Mouse (Mus musculus): Measurements from ENCODE around the gene Fgf12. TPM values are rescaled to one million over a fixed set of nuclear protein-coding genes. Genes with fewer than 3 reads are reported as not detected.
A peak's percentile ranks its signal among the peaks of the same experiment; 100 is the strongest.

Fgf12 gene
- total RNA-seq (2015), result not detected in 2 replicates
- not detected in 2 replicates for total RNA-seq (2017)

DNA sequence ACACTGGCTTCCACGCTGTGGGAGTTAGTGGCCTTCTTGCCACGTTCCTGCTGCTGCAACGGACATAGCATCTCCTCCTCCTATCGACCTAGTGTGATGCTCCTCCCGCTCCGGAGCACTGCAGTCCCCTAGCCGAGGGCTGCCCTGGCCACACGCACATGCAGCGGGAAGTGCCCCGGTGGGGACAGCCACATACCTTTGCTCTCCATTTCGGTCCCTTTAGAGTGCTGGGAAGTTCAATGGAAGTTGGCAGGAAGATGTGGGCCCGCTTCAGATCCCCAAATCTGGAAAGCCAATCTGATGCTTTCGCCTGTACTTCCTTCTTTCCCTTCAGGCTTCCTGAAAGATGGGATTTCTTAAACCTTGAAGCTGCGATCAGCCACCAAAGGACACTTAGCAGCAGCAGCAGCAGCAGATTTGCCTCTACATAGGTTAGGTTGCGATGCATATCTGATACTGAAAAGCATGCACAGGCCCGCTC is at the start of gene Fgf12:
Fgf12 (minus strand) TSS at position 431 of the 481 bp plus-strand sequence.
- no peak for ATAC-seq (replicated peaks; ENCODE audit: poor library complexity)

DNA sequence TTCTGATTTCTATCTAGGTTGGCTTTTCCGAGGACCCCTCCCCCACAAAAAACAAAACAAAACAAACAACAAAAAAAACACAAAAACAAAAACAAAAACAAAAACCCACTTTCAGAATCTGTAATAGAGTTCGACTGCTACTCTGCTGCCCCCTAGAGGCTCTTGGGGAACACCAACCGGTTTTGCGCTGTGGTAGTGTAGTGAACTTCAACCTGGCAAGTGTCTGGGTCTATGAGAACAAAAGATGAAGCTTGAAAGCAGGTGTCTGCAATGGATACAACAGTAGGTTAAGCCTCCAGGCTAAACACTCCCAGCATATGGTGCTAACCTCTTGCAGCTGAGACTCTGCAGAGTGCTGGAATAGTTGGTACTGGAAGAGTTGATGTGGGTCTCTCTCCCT is 40.2 kb upstream of the Fgf12 start:
- peak; percentile 54 for ATAC-seq (replicated peaks; ENCODE audit: poor library complexity)

DNA sequence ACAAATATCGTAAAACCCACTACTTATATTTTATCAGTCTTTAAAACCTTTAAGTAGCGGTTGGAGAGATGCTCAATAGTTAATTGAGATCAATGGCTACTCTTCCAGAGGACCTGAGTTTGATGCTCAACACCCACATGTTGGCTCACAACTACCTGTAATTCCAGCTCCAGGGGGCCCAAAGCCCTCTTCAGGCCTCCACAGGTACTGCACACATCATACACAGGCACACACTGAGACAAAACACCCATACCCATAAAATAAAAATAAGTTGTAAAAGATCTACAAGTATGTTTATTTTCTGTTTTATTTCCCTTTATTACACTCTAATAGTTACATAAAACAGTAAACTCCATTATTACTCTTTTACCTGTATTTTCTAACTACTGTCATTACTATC is 17.4 kb upstream of the Fgf12 start:
- no peak for ATAC-seq (replicated peaks; ENCODE audit: poor library complexity)

DNA sequence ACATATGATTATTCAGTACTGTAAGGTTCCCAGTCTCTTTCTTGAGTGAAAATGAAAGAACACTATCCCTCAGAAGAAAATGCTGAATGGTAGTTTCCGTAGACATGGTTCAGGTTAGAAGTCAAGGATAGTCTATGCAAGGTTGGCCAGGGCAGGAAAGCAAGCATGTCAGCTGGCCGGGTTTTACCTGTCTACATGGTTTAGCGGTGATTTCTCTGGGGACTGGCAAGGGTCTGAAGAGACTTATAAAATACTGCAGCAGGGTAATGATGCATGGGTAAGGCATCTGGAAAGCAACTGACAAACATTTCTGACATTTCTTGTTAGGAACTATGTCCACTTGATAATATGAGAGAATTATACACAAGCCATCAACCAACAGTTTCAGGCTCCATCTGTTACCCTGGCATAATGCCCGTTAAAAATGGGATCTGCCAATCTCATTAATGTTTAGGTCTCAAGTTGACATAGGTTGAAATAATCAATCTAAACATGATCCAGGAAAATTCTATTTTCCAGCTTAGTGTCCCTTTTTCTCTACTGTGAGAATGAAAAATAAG is 8.6 kb upstream of the Fgf12 start:
- no peak for ATAC-seq (replicated peaks; ENCODE audit: poor library complexity)

DNA sequence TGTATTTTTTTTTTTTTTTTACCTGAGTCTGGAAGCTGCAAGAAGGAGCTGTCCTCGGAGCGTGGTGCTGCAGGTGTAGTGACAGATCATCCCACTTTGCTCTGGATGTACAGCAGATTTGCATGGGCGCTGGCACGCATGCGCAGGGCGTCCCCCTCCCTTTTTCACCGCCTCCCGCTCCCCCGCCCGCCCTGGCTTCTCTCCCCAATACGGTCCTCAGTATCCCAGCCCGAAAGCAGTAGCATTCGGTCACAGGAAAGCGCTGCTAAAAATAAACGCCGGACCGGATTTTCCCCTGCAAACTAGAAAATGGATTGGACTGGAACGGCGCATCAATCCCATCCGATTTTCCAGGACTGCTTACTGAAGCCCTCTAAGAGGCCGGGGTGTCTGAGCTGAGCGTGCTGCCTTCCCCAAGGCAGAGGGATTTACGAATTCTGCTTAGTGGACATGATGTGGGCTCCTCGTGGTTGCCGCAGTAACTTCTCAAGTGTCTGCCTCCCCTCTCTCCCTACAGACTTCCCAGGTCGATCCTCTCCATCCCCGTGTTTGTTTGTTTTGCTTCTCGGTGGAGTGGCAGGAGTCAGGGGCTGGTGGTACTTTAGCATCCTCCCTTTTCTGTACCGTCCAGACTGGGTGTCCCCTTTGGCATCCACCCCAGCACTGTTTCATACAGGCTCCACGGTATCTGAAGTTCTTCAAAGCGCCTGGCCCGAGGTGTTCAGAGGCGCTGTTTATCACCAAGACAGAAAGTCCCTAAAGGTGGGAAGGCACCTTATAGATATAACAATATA is 453 bp upstream of the Fgf12 start:
- no peak for ATAC-seq (replicated peaks; ENCODE audit: poor library complexity)

DNA sequence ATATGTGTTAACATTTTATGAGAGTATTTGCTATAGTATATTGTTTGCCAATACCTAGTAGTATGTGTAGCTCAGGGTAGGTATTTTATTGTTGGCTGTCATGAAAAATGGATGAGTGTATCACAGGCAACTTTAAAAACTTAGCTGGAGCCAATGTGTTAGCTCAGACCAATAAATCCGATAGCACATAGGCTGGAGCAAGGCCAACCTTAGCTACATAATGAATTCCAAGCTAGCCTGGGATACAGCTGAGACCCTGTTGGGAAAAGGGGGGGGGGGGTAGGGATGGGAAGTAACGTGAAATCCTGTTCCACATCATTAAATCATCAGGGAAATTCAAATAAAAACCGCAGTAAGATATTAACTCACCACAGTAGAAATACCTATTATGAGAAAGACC is 18.4 kb downstream of the Fgf12 start:
- no peak for ATAC-seq (replicated peaks; ENCODE audit: poor library complexity)

DNA sequence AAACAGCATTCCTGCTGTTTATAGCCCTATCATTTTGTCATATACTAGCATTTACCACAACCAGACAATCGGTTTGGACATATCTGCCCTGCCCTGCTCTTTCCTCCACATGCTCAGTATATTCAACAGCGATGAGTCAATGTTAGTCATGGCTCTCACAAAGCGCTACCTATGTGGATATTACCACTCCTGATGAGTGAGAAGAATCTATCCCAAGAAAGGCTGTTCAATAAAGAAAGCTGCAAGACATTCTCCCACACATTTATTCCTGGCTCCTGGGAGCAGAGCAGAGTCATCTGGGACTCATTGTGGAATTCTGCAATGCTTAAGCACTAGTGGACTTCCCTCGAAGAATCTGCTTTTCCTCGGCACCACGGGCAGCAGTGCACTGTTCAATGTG is 26.1 kb downstream of the Fgf12 start:
- no peak for ATAC-seq (replicated peaks; ENCODE audit: poor library complexity)

DNA sequence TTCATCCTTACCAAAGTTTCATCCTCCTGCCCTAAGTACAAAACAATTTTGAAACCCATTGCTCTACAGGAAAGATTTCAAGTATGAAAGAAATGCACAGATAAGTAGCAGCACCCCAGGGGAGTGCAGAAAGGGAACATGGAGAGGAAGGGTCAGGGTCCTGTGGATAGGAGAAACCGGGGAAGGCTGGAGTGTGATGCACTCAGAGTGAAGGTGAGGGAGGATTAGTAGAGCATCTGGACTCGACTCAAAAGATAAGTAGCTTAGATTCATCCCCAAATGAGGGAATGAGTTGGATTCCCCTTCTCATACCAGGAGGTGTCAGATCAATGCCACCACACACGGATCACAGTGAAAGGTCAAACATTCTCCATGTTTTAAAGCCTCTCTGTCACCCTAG is 46.2 kb downstream of the Fgf12 start:
- ATAC-seq (replicated peaks; ENCODE audit: poor library complexity), result no peak

DNA sequence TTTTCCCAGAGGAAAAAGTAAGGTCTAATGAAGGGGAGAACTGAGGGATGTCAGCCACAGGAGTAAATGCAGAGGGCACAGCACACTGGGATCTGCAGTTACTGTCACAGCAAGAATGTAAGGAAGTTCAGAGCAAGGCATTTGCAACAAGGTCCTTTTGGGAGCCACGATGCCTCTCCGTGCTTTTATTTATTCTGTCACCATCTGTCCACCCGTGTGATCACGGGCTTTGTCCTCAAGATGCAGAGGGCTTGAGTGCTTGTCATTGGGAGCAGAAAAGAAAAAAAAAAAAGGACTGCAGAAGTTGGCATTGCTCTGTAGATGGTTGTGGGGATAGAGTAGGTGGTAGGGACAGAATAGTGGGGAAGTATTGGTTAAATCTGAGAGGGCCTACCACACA is 52.5 kb downstream of the Fgf12 start:
- ATAC-seq (replicated peaks; ENCODE audit: poor library complexity), result no peak

DNA sequence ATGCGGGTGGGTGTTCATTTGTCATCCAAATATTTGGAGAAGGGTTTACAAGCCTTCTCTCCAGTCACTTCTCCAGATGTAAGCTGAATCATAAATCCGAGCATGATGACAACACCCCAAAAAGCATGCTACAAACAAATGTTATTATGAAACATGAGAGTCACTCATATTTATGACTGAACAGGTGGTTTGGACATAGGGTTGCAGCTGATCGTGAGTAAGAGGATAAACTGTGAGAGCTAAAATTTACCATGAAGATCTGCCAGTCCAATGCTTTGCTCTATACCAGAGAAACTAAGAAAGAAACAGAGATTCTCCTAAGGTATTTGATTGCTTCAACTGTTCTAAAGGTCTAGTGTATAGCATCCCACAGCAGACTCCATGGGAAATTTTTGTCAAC is 56.0 kb downstream of the Fgf12 start:
- ATAC-seq (replicated peaks; ENCODE audit: poor library complexity), result no peak

DNA sequence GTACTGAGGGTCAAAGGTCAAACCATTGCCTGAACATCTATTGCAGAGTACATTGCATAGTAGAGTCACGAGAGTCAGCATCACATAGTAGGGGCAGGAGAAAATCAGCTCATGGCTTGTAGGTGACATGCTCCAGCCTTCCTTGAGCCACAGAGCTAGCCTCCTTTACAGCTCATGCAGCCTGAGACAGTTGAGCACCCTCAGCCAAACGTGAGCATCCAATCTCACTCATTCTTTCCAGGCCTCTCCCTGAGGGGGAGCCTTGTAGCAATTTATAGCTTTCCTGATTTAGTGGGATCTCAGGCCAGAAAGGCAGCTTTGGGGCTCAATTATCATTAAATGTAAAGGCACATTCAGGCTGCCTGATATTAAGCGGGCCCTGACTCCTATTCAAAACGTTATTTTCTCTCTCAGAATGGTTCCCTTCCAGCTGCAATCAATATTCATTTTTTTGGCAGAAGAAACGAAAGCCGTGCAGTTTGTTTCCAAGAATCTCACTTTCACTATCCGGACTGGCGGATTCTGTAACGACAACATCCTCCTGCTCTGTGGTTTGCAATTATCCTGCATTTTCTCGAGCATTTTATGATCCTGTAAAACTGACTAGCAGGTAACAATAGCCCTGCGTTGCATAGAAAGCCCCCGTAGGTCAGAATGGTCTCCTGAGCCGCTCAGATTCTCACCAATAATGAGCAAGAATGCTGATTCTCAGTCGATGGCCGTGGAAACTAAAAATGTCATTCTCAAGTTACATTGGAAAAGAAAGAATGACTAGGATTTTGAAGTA is 58.6 kb downstream of the Fgf12 start:
- no peak for ATAC-seq (replicated peaks; ENCODE audit: poor library complexity)

DNA sequence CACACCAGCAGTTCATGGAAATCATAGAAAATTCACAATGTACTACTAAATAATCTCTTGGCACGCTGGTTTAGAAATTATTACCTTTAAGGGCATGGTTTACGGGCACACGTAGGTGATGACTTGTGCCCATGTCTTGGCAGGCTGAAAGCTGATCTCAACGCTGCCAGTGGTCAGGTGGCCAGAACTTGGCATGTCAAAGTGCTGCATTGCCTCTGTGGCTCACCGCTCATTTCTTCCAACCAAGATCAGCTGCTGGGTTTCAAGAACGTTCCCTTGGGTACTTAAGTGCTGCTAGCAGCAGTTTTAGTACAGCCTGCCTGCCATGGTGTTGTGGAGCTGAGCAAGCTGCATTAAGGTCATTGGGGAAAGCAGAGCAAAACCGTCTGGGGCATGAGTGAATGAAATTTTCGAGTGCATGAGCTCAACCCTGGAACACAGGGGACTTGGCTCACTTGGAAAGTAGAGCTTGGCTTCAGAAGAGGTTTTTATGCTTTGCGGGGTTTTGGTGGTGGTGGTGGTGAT is 63.9 kb downstream of the Fgf12 start:
- no peak for ATAC-seq (replicated peaks; ENCODE audit: poor library complexity)

DNA sequence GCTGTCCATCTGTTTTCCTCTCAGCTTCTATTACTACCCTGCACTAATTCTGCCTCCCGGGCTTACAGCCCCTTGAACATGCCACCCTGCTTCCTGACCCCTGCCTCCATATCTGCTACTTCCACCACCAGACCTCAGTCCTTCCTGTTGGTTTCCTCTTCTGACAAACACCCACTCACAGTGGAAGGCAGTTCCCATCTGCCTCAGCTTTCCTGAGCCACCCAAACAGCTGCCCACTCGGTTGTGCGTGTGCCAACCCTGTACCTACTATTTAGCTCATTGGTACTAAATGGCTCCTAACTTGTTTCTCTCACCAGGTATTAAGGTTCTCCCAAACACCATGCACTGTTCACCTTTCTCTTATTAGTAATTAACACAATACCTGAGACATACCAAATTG is 71.2 kb downstream of the Fgf12 start:
- no peak for ATAC-seq (replicated peaks; ENCODE audit: poor library complexity)

DNA sequence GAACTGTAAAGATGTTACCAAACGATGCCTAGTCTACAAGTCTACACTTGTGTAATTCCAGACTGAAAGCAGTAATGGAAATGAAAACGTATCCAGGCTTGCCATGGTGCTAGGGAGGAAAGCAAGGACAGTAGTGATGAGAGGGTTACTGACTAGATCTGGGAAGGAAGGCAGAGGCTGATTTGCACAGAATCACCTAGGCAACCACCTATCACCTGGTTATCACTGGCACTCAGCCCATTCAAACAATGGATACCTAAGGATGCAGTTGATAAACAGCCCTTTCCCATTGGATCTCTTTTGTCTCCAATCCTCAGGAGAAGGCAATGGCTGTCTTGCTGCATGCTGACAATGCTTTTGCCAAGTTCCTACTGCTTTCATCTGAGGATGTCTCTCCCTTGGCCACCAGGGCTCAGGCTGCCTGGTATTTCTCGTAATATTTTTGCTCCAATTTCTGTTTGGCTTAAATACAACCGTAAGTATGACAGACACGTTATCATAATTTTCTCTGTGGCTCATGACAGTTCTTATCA is 84.0 kb downstream of the Fgf12 start:
- no peak for ATAC-seq (replicated peaks; ENCODE audit: poor library complexity)

DNA sequence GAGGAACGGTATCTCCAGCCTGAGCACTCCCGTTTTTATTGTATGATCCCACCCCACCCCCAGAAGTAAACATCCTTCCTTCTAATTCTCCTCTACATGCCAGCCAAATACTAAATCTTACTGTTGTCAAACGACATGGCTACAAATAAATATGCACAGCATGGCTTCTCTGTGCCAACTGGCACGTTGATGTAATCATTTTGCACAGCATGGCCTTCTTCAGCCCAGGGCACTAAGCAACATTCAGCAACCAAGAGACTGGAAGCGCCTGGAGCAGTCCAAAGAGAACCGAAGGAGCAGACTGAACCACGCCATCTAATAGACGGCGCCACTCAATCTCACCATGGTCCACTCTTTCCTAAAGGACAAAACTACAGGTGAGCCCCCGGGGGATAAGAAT is 100.2 kb downstream of the Fgf12 start:
- ATAC-seq (replicated peaks; ENCODE audit: poor library complexity), result no peak

DNA sequence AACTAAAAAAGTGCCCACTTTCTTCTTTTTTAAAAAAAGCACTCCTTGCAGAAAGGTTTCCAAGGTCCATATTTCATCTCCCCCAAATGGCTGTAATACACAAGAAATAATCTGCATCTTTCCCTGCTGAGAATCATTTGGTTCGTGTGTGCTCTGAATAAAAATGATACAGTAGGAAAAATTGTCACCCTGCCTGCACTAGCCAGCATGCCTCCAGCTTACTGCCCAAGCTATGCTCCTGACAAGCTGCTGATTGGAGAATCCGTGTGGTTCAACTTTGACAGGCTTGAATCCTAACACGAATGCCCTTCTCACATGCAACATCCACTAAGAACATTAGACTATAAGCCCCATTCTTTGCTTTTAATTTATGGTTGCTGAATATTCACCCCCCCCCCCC is 102.3 kb downstream of the Fgf12 start:
- ATAC-seq (replicated peaks; ENCODE audit: poor library complexity), result no peak

DNA sequence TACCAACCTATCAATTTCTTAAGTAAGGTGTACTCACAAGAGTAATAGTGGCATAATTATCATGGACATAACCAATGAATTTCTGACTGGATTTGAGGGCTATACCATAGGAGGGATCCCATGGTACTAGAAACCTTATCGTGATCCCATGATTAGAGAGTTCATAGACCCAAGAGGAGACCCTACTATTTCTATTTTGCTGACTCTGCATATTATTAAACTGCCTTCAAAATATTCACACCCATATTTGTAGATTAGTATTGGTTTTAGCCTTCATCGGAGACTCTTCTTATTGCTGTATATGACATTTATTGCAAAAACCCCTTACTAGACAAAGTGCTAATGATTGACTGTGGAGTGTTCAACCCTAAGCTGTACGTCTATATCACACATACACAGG is 107.8 kb downstream of the Fgf12 start:
- ATAC-seq (replicated peaks; ENCODE audit: poor library complexity), result no peak

DNA sequence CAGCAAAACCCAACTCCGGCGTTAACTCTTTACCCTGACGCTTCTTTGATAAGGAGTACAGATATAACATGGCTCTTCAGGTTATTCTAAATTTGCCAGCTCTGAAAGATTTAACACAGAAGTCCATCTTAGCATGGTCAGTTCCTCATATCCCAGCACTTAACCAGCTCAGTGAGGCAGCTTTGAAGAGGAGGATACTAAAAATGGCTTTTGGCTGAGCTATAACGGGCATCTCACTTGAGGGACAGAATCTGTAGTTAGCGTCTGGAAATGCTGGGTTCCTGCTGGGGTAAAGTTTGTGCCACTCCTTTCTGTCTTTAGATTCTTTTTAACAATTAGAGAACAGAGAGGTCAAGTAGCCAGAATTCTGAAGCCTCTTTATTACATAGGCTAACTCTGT is 121.1 kb downstream of the Fgf12 start:
- ATAC-seq (replicated peaks; ENCODE audit: poor library complexity), result no peak

DNA sequence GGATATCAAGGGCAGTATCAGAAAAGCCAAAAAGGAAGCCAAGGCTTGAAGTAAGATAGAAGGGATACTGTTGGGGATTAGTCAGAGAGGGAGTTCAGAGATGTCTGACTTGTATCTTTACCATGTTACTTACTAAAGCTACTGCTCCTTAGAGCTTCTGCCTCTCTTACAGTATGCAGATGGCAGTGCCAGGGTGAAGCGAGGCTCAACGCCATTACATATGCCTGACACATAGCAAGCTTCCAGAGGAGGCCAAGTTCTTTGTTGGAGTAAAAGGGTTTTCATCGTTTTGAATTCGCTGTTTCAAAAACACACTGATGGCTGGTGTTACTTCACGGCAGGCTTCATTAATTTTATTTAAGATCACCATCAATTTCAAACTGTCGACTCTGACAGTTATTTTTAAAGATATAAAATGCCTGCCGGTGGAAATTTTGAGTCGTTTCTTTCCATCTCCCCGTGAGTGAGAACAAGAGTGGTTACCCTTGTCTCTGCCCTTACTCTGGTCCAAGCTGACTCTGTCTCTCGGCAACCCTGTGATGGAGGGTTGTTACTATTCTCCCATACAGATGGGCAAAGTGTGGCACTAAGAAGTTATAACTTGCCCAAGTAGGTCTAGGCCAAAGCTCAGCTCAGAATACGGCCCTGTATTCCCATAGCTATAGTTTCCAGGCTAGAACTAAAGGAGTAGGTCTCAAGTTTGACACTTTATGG is 121.9 kb downstream of the Fgf12 start:
- no peak for ATAC-seq (replicated peaks; ENCODE audit: poor library complexity)

DNA sequence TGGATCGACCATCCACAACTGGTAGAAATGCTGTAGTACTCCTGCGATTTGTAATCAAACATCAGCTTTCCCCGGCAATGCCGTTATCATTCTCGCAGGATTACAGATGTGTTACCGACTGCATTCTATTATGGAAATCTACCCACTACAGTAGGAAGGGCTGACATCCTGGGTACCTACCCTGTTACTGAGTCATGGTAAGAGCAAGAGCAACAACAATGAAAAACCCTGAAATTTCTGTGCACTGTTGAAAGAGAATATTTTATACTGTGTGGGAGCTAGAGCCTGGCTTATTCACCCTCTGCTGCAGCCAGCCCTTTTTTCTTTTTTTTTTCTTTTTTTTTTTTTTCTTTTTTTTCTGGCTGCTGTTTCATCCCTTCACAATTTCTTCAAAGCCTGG is 126.6 kb downstream of the Fgf12 start:
- no peak for ATAC-seq (replicated peaks; ENCODE audit: poor library complexity)

DNA sequence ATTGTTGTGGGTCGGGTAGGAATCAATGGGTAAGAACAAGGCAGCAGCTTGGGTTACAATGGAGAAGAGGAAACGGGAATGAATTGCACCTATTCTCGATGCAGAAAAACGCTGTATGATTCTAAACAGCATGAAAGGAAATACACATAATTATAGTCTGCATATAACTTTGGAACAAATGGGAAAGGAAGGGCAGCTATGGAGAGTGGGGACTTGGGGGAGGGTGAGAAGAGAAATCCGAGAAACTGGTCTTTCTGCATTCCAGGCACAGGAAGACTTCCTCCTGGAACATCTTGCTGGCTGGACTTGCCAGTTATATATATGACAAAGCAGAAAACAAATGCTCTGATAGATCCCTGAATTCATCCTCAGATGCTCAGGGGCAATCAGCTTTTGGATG is 127.2 kb downstream of the Fgf12 start:
- no peak for ATAC-seq (replicated peaks; ENCODE audit: poor library complexity)

Data from megakaryocyte progenitor cell, adult 5-6 weeks (primary cell).